Mouse (Mus musculus) neutrophil, adult 83 days (primary cell): Measurements from ENCODE around the gene Ubr7. TPM values are rescaled to one million over a fixed set of nuclear protein-coding genes. Genes with fewer than 3 reads are reported as not detected.

Source experiments
- total RNA-seq, 2 experiments: library from RNA; stranded (reverse); gene quantifications; one replicate each; pipeline ENCODE4 v1.2.4; 2023

Ubr7 gene
- total RNA-seq: 10 to 100 TPM; 14.1 to 18.0 TPM

DNA sequence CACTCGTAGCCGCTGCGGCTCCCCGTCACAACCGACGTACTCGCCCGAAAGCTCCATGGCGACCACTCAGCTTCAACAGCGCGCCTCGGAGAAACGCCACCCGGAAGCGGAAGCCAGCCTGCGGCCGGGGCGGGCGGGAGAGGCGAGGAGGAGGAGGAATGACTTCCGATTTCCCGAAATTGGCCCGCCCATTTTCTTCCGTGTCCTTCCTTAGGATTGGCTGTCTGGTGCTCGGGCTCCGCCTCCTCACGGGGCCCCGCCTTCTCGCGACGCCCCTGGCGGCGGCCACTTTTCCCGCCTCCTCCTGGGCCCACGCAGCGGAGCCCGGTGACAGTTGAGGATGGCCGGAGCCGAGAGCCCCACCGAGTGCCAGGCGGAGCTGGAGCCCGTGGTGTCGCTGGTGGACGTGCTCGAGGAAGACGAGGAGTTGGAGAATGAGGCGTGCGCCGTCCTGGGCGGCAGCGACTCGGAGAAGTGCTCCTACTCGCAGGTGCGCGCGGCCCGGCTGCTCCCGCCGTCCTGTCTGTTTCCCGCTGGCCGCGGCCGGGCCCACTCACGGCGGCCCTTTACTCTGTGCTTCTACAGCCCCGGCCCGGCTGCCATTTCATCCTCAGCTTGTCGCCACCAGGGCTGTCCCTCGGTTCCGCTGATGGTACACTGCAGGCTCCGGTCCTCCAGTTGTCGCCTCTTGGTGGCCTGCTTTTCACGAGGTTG, at the start of gene Ubr7, which contains the start of the genes Gm28051 and Gon7:
Gene Ubr7 (plus strand): TSS at position 279 of the 714 bp plus-strand sequence.
Gene Gm28051 (minus strand): TSS at position 77 of the 714 bp plus-strand sequence.
Gene Gon7 (minus strand): TSS at position 115 of the 714 bp plus-strand sequence.

DNA sequence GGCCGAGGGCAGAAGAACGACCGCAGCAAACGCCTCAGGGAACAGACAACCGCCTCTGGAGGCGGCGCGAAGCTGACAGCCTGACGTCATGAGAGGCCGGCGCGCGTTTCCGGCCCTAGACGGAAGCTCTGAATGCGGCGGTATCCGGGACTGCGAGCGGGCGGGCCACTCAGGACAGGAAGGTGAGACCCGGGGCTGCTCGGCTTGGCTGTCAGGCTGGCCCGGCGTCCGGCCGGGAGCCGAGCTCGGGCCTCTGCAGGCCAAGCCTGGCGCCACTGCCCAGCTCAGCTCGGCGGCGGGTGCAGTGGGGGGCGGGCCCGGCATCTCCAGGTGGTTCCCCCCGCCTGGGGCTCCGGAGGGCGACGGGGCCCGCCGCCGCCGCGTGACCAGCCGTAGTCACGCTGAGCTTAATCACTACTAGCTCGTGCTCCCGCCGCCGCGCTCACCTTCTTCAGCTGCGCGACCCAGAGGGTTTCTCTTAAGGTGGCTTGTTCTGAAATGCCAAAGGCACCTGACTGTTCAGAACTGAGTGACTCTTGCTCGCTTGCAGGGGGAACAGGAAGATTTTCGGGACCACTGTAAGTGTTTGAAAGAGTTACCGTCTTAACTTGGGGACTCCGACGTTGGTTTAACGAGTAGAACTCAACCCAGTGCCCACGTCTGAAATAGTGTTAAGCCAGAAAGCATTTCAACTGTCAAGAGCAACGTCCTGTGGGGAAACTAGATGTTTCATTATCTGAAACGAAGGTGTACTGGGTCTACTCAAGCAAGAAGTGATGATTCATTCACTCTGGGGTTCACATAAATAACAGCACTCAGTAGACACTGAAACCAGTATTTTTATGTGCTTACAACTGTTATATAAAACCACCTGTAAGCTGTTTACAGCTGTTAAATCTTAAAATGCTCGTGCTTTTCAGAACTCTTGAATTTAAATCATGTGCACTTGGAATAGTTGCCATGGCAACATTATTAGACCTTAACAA, 13.9 kb upstream of the Ubr7 start, which contains the start of the genes Moap1 and Tmem251:
Gene Moap1 (minus strand): TSS at position 73 of the 986 bp plus-strand sequence.
Gene Tmem251 (plus strand): TSS at position 174 of the 986 bp plus-strand sequence.

DNA sequence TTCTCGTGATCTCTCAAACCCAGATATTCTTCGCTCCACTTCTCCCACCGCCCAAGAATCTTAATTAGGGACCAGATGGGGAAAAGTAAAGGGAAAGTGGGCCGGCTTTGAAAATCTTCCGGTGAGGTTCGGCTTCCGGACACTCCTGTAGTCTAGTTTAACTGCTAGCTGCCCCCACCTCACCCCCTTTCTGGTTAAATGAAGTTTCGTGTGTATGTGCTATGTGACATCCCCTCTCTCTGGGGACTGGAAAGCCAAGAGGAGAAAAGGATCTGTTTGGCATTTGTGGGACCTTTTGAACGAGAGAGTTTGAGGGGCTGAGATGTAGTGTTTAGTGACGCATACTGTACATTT, 613 bp downstream of the Ubr7 start, which contains the start of gene Gm20604:
Gene Gm20604 (minus strand): TSS at position 270 of the 354 bp plus-strand sequence.

Other genes starting within 250 kb of the Ubr7 start
- gene Chga, start 203.0 kb upstream of the Ubr7 start, total RNA-seq: not detected
- 10 to 100 TPM; 29.7 to 31.6 TPM for gene Itpk1, start 53.0 kb upstream of the Ubr7 start, total RNA-seq
- gene Moap1, start 14.3 kb upstream of the Ubr7 start, total RNA-seq: 10 to 100 TPM; 11.5 to 12.0 TPM
- 10 to 100 TPM; 12.8 to 13.3 TPM for gene Tmem251, start 14.2 kb upstream of the Ubr7 start, total RNA-seq
- gene Gm28051, start 202 bp upstream of the Ubr7 start, total RNA-seq: not detected
- gene Gon7, start 164 bp upstream of the Ubr7 start, total RNA-seq: 10 to 100 TPM; 13.4 to 22.7 TPM
- 1 to 10 TPM; 4.6 to 4.9 TPM for gene Gm20604, start 705 bp downstream of the Ubr7 start, total RNA-seq
- gene Btbd7, start 120.5 kb downstream of the Ubr7 start, total RNA-seq: 10 to 100 TPM; 28.3 to 32.9 TPM
- gene Cox8c, start 141.3 kb downstream of the Ubr7 start, total RNA-seq: not detected
- gene Unc79, start 190.9 kb downstream of the Ubr7 start, total RNA-seq: not detected